Mouse (Mus musculus) C3H10T1/2 (cell line): ENCODE measurements around the gene Ccl6. TPM values are rescaled to one million over a fixed set of nuclear protein-coding genes. Genes with fewer than 3 reads are reported as not detected.

ENCODE experiments used
- polyA plus RNA-seq, 2 experiments: library from polyadenylated mRNA; unstranded; fragments of >200 nt; fragmentation: generic; extraction: Trizol; gene quantifications; one replicate each; pipeline ENCODE4 v1.2.1; 2012; ENCODE audit warnings: missing spikeins in 2 of 2

Gene Ccl6
- polyA plus RNA-seq, result under 1 TPM in 1 of 2 experiments, not detected in 1; 0.47 TPM

DNA sequence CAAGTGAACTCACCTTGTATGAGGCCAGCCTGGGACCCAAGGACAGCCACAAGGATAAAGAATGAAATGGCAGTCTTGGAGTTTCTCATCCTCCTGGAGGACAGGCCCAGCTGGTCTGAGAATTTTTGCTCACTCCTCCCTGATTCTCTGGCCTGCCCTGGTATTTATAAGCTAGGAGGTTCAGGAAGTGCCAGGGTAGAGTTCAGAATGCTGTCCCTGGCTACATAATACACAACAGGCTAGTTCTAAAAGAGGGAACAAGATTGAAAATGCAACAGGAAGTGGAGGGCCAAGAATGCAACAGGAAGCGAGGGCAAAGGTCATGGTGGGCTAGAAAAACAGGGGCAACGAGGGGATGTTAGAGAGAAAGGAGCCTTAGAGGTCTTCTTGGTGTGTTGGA is at the start of gene Ccl6:
TSS of gene Ccl6 (minus strand) at position 235 of the 400 bp plus-strand sequence.

DNA sequence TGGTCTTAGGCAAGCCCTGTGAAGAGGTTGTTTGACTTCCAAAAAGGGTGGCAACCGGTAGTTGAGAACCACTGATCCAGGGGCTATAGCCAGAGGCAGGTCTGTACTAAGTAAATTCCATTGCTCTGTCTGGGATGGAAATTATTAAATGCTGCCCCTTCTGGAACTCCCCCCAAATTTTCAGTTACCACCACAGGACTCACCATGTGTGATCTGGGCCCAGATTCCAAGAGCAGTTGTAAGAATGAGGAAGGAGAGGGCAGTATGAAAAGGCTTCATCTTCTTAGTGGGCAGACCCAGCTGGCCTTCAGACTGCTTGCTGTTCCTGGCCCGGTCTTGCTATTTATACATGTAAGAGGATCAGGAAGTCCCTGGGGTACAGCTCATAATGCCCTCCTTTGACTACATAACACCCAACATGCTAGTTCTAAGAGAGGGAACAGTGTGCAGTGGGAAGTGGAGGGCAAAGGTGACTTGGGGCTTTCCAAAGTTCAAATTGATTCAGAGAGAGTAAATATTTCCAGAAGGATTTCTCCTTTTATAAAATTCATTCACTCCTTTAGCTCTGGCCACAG is 14.6 kb downstream of the Ccl6 start, which contains the start of gene Ccl9:
TSS of gene Ccl9 (minus strand) at position 451 of the 575 bp plus-strand sequence.

Other genes starting within 250 kb of the Ccl6 start
- gene Rasl10b, start 183.9 kb downstream of the Ccl6 start, polyA plus RNA-seq, result under 1 TPM; 0.07 to 0.08 TPM
- under 1 TPM in 1 of 2 experiments, not detected in 1; 0.01 TPM for gene Gas2l2, start 163.6 kb downstream of the Ccl6 start, polyA plus RNA-seq
- 10 to 100 TPM in 1 of 2 experiments, 1 to 10 TPM in 1; 4.0 to 14.1 TPM for gene 1700020L24Rik, start 155.4 kb downstream of the Ccl6 start, polyA plus RNA-seq
- 1 to 10 TPM; 1.5 to 6.8 TPM for gene Mmp28, start 130.0 kb downstream of the Ccl6 start, polyA plus RNA-seq
- 10 to 100 TPM in 1 of 2 experiments, 1 to 10 TPM in 1; 5.6 to 36.5 TPM for gene Taf15, start 120.0 kb downstream of the Ccl6 start, polyA plus RNA-seq
- under 1 TPM in 1 of 2 experiments, not detected in 1; 0.04 TPM for gene Heatr9, start 70.9 kb downstream of the Ccl6 start, polyA plus RNA-seq
- gene Ccl5, start 62.6 kb downstream of the Ccl6 start, polyA plus RNA-seq, result 10 to 100 TPM in 1 of 2 experiments, 1 to 10 TPM in 1; 4.4 to 79.3 TPM
- 1 to 10 TPM; 1.6 to 6.6 TPM for gene Ccl9, start 14.5 kb downstream of the Ccl6 start, polyA plus RNA-seq
- gene Rpl9-ps1, start 52.5 kb upstream of the Ccl6 start, polyA plus RNA-seq, result not detected
- not detected for gene Ccl3, start 56.3 kb upstream of the Ccl6 start, polyA plus RNA-seq
- not detected for gene Ccl4, start 69.5 kb upstream of the Ccl6 start, polyA plus RNA-seq
- gene Wfdc17, start 110.9 kb upstream of the Ccl6 start, polyA plus RNA-seq, result under 1 TPM in 1 of 2 experiments, not detected in 1; 0.21 TPM
- 10 to 100 TPM in 1 of 2 experiments, under 1 TPM in 1; 0.85 to 11.0 TPM for gene Wfdc18, start 115.9 kb upstream of the Ccl6 start, polyA plus RNA-seq
- gene Wfdc21, start 153.9 kb upstream of the Ccl6 start, polyA plus RNA-seq, result 1 to 10 TPM in 1 of 2 experiments, not detected in 1; 6.1 TPM
- gene Heatr6, start 160.6 kb upstream of the Ccl6 start, polyA plus RNA-seq, result 10 to 100 TPM in 1 of 2 experiments, 1 to 10 TPM in 1; 6.4 to 21.6 TPM